Mouse (Mus musculus) gastrocnemius, adult 2 months (tissue): Measurements from ENCODE around the gene Foxo3. TPM values are rescaled to one million over a fixed set of nuclear protein-coding genes. Genes with fewer than 3 reads are reported as not detected.

Experiments used
- DNase-seq: peaks from one replicate; pipeline ENCODE4 v3.0.0; 2022
- H3K27ac ChIP-seq: fragments of 200-600 bp; 2 replicates; pipeline ENCODE4 v1.8.1; 2022; ENCODE audit warnings: mild to moderate bottlenecking
- H3K4me3 ChIP-seq: fragments of 200-600 bp; 2 replicates; pipeline ENCODE4 v1.8.1; 2022; ENCODE audit warnings: mild to moderate bottlenecking, moderate library complexity
- CTCF ChIP-seq: fragments of 200-600 bp; IDR thresholded peaks from 2 replicates; pipeline ENCODE4 v1.8.1; 2022; ENCODE audit warnings: antibody characterized with exemption, mild to moderate bottlenecking, moderate library complexity
- intact Hi-C: fragments of 180-260 bp; cut with DNase I; formaldehyde crosslinking; loops from one replicate; pipeline ENCODE4 v1.15.1; 2025
- total RNA-seq, 2 experiments: library from RNA; stranded (reverse); gene quantifications; 2 replicates each; pipeline ENCODE4 v1.2.3; 2021

Gene Foxo3
- total RNA-seq, 2 experiments from 2014 or later, result 25.7 to 40.5 TPM

GRCm38 (mm10) chr10:42261103-42261502, 15.5 kb downstream of the Foxo3 start:
- no peak for DNase-seq
- intact Hi-C loops, result no loop called here
- H3K4me3 ChIP-seq, result no peak overlapping the region
- TF ChIP-seq CTCF, result no peak
- peak overlapping the region; percentile 52 for H3K27ac ChIP-seq

- no peak for TF ChIP-seq CTCF
- H3K27ac ChIP-seq, result peak overlapping the region; percentile 52
- intact Hi-C loops, result no loop called here
- DNase-seq, result no peak
- no peak overlapping the region for H3K4me3 ChIP-seq
Observed at GRCm38 (mm10) chr10:42260523-42260922, 16.0 kb downstream of the Foxo3 start.

- no peak overlapping the region; the same call in 1 of the 2 replicates for H3K27ac ChIP-seq
- intact Hi-C loops, result no loop called here
- no peak overlapping the region for H3K4me3 ChIP-seq
- no peak for DNase-seq
- TF ChIP-seq CTCF, result no peak
Observed at GRCm38 (mm10) chr10:42259602-42260001, 17.0 kb downstream of the Foxo3 start.

GRCm38 (mm10) chr10:42257985-42258384, 18.6 kb downstream of the Foxo3 start:
- intact Hi-C loops, result no loop called here
- Histone ChIP-seq H3K27ac (no peak overlapping the region), H3K4me3 (no peak overlapping the region)
- no peak for DNase-seq
- TF ChIP-seq CTCF, result no peak

- DNase-seq, result no peak
- intact Hi-C loops, result no loop called here
- no peak for TF ChIP-seq CTCF
Observed at GRCm38 (mm10) chr10:42254788-42255187, 21.8 kb downstream of the Foxo3 start.

GRCm38 (mm10) chr10:42251749-42252323, 24.7 kb downstream of the Foxo3 start:
- intact Hi-C loops, result loop anchor here (1.0 to 2.0 kb wide), 3 partner anchors 13 to 47 kb away; partner anchors contain the start of gene Foxo3
- DNase-seq, result no peak
- TF ChIP-seq CTCF, result no peak
- peak overlapping the region; percentile 19 for H3K4me3 ChIP-seq
- H3K27ac ChIP-seq, result peak overlapping the region; percentile 91

More at GRCm38 (mm10) chr10:42254788-42255187, 21.8 kb downstream of the Foxo3 start:
- peak overlapping the region; percentile 91 for H3K27ac ChIP-seq
- H3K4me3 ChIP-seq, result no peak overlapping the region

GRCm38 (mm10) chr10:42251203-42251602, 25.4 kb downstream of the Foxo3 start:
- TF ChIP-seq CTCF, result peak; percentile 9; the same call in 1 of the 2 replicates
- Histone ChIP-seq H3K27ac (peak overlapping the region; percentile 91), H3K4me3 (peak overlapping the region; percentile 48)
- intact Hi-C loops, result loop anchor here (1.0 to 2.0 kb wide), 3 partner anchors 14 to 46 kb away; partner anchors contain the start of gene Foxo3
- DNase-seq, result peak; percentile 92

GRCm38 (mm10) chr10:42249965-42250364, 26.6 kb downstream of the Foxo3 start:
- H3K27ac ChIP-seq, result peak overlapping the region; percentile 91
- no peak overlapping the region for H3K4me3 ChIP-seq
- no peak for DNase-seq
- intact Hi-C loops, result loop anchor here (2.0 kb wide), 2 partner anchors 15 to 27 kb away; partner anchors contain the start of gene Foxo3
- no peak for TF ChIP-seq CTCF

GRCm38 (mm10) chr10:42248644-42249043, 27.9 kb downstream of the Foxo3 start:
- DNase-seq, result no peak
- Histone ChIP-seq H3K4me3 (no peak overlapping the region), H3K27ac (peak overlapping the region; percentile 91)
- TF ChIP-seq CTCF, result no peak
- intact Hi-C loops, result loop anchor here (1.0 kb wide), 1 partner anchor 20 kb away; no protein-coding TSS in a partner anchor

- no peak overlapping the region for H3K4me3 ChIP-seq
- intact Hi-C loops, result loop anchor here (1.0 kb wide), 1 partner anchor 20 kb away; no protein-coding TSS in a partner anchor
- peak overlapping the region; percentile 91 for H3K27ac ChIP-seq
- DNase-seq, result no peak
- no peak for TF ChIP-seq CTCF
Observed at GRCm38 (mm10) chr10:42248156-42248555, 28.4 kb downstream of the Foxo3 start.

GRCm38 (mm10) chr10:42247125-42247816, 29.3 kb downstream of the Foxo3 start:
- intact Hi-C loops, result no loop called here
- peak; percentile 65 for DNase-seq
- peak overlapping the region; percentile 23 for H3K4me3 ChIP-seq
- no peak for TF ChIP-seq CTCF
- peak overlapping the region; percentile 91 for H3K27ac ChIP-seq

GRCm38 (mm10) chr10:42246483-42246882, 30.1 kb downstream of the Foxo3 start:
- DNase-seq, result no peak
- no peak for TF ChIP-seq CTCF
- peak overlapping the region; percentile 91 for H3K27ac ChIP-seq
- intact Hi-C loops, result no loop called here
- no peak overlapping the region for H3K4me3 ChIP-seq

GRCm38 (mm10) chr10:42245636-42246035, 30.9 kb downstream of the Foxo3 start:
- no peak for TF ChIP-seq CTCF
- H3K27ac ChIP-seq, result 0 out of 2 replicates have a peak overlapping the region, but pooled peaks have one; percentile 1
- no peak for DNase-seq
- intact Hi-C loops, result no loop called here
- no peak overlapping the region for H3K4me3 ChIP-seq

- no peak for TF ChIP-seq CTCF
- H3K4me3 ChIP-seq, result no peak overlapping the region
- 0 out of 2 replicates have a peak overlapping the region, but pooled peaks have one; percentile 1 for H3K27ac ChIP-seq
- intact Hi-C loops, result no loop called here
- no peak for DNase-seq
Observed at GRCm38 (mm10) chr10:42245256-42245601, 31.3 kb downstream of the Foxo3 start.
